Mouse (Mus musculus): Measurements from ENCODE around the gene Lrrc28. TPM values are rescaled to one million over a fixed set of nuclear protein-coding genes. Genes with fewer than 3 reads are reported as not detected.
A peak's percentile ranks its signal among the peaks of the same experiment; 100 is the strongest.

Gene Lrrc28
- total RNA-seq (2015; ENCODE audit: low replicate concordance) (11.2 and 13.4 TPM in 2 replicates), total RNA-seq (2017; ENCODE audit: low replicate concordance) (7.3 and 9.6 TPM in 2 replicates)

DNA sequence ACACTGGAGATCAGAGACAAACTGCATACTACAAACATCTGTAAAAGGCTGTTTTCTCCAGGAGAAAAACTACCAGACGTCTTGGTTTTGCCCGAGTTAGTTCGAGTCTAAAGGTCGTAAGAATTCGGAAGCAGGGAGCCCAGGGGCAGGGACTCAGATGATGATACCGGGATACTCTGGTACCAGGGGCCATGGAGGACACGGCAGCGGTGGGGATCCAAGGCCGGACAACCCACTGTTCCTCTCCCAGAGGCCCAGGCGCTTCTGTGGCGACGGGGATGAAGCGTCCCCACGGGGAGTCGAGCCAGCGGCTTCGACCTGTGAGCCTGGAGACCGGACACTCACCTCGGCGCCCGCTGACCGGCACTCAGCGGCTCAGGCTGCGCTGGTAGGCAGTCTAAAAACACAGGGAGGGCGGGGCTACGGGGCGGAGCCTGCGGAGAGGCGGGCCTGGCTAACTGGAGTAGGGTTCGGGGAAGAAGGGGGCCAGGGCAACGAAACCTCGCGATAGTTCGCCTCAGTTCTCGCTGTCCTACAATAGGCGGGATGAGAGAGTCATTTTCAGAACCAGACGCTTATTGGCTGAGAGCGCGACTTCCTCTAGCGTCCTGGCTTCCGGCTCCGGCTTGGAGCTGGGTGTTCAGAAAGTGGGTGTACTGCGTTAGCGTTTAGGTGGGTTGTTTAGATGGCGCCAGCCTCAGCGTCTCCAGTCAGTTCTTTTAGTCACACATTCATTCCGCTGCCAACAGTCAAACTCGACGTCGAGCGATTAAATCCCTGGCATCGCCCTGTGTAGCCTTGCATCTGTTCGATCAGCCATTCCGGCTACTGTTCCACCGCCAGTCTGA lies at the start of gene Lrrc28:
TSS of gene Lrrc28 (minus strand) at position 436 of the 848 bp plus-strand sequence.
- peak; percentile 96 for ATAC-seq (replicated peaks; ENCODE audit: low FRiP score, poor library complexity, severe bottlenecking)

DNA sequence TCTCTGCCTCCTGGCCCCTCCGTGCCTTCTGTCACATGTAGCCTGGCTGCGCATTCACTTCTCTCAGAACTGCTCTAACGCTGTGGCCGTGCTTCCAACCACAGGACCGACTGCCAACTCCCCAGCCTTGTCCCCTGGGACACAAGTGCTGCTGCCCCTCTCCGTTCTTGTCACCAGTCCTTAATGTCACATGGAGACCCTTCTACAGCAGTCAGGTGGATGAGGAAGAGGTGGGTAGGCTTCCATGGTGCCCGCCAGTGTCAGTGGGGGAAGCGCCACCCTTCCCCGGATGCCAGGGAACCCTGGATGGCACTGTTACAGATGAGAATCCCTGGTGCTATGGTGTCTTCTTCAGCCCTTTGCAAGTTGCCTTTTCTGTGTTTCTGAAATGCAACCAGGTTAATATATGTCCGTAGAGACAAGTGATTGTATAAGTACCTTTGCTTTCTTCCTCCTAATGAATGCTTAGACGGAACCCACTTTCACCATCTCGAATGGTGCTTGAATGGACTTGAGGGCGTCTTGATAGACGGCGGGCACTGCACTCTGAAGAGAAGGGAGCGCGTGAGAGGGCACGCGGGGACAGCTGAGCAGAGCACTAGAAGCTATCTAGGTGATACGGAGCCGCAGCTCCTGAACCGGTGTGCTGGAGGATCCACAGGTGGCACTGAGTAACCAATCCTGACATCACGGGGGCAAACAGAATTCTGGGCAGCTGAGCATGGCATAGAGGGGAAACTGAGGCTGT lies 47.9 kb upstream of the Lrrc28 start:
- no peak for ATAC-seq (replicated peaks; ENCODE audit: low FRiP score, poor library complexity, severe bottlenecking)

DNA sequence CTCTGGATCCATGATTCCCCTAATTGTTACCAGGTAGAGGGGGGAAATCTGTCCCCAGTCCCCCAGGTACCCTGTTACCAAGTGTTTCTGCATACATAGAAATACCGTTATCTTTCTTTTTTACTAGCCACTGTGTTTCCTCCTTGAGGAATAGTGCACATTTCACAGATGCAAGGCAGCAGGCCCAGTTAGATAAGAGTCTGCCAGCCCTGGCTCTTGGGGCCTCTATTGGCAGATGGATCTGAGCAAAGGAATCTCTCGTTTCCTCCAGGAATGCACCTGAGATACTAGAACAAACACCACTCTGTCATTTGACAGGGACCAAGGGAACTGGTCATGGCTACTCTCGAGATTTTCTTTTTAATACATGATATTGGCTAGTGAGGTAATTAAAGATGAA lies 47.1 kb upstream of the Lrrc28 start:
- no peak for ATAC-seq (replicated peaks; ENCODE audit: low FRiP score, poor library complexity, severe bottlenecking)

DNA sequence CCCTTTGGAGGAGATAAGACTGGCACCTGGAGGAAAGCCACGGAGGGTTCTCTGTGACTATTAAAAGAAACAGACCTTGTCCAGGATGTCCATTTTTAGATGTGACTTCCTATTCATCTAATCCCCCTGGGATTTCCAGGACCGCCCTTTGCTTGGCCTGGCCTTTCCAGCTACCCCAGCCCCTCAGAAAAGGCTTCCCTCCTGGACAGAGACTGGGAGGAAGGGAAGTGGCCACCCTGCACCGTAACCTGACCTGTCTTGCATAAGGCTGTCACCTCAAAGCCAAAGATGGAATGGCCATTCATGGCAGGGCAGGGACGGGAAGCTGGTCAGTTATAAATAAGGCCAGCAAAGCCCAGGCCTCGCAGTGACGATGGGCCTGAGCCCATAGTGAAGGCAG lies 46.0 kb upstream of the Lrrc28 start:
- ATAC-seq (replicated peaks; ENCODE audit: low FRiP score, poor library complexity, severe bottlenecking) = no peak

DNA sequence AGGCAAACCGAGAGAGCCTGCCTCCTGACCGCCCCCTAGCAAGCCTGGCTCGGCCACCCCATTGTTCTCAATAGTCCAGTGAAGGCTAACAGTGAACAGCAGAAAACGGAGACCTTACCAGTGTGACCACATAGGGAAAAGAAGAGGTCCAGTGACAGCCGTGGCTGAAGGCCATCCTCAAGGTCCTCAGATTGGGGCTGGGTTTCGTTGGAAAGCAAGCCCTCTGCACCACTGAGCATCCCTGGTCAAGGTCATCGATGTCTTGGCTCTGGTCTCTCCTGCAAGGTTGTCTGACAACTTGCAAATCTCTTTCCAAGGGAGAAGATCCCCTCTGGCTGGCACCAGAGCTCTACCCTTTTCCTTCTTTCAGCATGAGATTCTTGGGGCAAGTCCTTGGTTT lies 44.7 kb upstream of the Lrrc28 start:
- ATAC-seq (replicated peaks; ENCODE audit: low FRiP score, poor library complexity, severe bottlenecking) = no peak

DNA sequence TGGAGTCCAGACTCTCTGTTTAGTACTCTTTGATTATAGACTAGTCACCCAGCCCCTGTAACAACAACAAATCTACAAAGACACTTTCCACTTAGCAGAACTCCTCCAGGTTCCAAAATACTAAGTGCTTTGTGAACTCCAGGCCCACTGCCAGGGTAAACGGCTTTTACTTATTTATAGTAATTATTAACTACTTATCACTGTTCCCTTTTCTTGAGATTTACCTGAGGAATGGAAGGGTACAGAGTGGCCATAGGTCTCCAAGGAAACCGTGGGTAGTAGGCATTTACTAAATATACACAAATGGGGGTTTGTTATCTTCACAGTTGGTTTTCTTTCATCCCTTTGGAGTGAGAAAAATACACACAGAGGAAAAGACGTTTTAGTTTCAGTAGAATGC lies 43.2 kb upstream of the Lrrc28 start:
- ATAC-seq (replicated peaks; ENCODE audit: low FRiP score, poor library complexity, severe bottlenecking) = no peak

DNA sequence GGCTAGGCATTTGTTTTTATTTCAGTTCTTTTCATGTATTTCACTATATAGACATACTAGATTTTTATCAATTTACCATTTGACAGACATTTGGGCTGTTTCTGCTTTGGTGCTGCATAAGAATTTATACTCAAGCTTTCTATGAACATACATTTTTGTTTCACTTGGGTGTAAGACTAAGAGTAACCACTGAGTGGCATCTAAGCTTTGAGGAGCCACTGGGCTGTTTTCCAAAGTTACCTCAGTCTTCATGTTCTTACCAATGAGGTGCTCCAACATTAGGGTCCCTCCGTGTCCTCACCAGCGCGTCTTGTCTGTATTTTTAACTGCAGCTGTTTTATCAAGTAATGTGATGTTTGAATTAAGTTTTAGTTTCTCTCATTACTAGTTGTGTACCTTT lies 41.5 kb upstream of the Lrrc28 start:
- no peak for ATAC-seq (replicated peaks; ENCODE audit: low FRiP score, poor library complexity, severe bottlenecking)

DNA sequence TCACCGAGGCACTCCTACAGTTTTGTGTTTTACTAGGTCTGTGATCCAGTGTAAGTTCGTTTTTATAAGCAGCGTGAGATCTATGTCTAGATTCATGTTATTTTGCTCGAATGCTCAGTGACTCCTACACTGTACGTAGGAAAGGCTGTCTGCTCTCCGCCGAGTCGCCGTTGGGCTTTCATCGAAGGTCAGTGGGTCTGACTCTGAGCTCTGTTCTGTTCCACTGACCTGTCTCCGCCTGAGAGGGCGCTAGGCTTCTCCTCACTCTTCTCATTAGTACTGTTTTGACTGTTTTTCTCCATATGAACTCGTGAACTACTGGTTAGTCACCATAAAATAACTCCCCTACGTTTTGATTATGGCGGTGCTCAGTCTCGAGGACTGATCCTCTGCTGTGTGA lies 37.9 kb upstream of the Lrrc28 start:
- ATAC-seq (replicated peaks; ENCODE audit: low FRiP score, poor library complexity, severe bottlenecking) = no peak

DNA sequence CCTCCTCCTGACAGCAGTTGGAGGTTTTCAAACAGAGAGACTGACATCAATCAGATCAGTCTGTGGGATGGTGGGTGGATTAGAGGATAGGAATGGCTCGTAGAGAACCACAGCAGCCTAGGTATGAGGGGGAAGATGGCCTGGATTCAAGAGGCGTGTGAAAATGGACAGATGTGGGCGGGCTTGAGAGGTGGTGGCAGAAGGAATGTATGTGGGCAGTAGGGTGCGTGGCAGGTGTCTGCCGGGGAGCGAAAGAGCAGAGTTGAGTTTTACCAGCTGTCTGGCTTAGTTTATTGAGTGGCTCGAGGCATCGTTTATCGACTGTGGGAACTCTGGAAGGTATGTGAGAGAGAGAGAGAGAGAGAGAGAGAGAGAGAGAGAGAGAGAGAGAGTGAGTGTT lies 36.0 kb upstream of the Lrrc28 start:
- no peak for ATAC-seq (replicated peaks; ENCODE audit: low FRiP score, poor library complexity, severe bottlenecking)

DNA sequence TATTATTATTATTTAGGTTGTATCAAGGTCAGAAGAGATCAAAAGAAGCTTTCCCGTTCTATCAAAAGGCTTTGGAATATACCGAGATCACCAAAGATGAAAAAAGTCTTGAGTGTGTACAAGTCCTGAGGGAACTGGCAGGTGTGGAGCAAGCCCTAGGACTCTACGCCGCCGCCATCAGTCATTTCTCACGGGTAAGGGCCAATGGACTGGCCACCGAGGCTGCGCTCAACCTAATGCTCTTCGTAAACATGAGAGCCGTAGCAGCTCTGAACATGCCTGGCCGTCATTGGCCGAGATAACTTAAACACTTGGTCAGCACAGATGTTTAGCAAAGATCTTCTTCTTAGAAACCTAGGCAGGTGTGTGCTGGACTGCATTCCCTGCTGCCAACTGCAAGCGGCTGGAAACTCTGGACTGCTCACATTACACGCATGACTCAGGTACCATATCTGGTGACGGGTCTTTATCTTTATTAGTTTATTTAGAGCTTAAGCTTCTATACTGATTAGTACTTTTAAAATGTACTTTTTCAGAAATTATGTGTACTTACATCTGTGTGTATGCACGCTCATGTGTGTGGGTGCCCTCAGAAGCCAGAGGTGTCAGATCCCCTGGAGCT lies 33.9 kb upstream of the Lrrc28 start:
- ATAC-seq (replicated peaks; ENCODE audit: low FRiP score, poor library complexity, severe bottlenecking) = no peak

DNA sequence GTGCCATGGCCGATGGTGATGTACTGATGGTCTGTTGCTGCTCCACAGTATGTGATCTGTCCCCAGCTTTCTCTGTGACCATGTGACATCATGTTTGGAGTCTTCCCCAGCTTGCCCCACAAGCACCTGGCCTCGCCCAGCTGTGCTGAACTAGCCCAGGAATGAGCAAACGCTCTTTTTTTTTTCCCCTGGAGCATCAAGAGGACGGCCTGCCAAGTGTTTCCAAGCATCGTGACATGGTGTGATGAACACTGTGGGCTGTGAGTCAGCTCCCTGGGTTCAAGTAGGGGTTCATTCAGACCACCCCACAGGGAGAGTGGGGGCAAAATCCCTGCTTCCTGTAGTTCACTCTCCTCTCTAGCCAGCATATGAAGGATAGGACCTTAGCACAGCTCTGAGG lies 28.6 kb upstream of the Lrrc28 start:
- no peak for ATAC-seq (replicated peaks; ENCODE audit: low FRiP score, poor library complexity, severe bottlenecking)

DNA sequence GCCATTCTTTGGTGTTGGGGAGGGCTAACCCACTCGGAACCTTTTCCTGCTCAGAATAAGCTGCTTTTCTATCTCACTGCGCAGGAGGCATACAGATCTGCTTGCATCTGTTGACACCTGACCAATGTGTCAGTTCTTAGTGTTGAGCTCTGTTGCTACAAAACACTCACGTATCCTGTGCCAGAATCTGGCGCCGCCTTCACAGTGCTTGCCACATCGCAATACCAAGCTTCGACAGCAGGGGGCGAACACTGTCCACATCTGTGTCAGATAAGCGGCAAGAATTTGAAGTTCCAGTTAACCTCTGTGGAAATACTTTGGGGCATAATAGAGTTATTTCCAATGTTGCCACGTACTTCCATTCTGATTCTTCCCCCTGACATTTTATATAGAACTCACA lies 27.6 kb upstream of the Lrrc28 start:
- peak; percentile 71 for ATAC-seq (replicated peaks; ENCODE audit: low FRiP score, poor library complexity, severe bottlenecking)

DNA sequence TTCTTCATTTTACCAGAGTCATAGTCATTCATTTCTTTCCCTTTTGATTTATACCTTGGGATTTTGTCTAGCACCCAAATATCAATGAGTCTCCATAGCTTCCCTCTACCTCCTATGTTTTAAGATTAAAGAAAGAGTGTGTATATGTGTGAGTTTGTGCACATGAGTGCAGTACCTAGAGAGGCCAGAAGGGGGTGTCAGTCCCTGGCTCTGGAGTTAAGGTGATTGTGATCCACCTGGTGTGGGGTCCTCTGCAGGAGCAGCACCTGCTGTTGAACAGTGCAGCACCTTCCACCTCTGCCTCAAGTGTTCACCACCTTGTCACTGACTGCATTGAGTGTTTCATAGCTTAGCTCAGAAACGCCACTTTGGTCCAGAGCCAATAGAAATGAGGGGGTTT lies 25.9 kb upstream of the Lrrc28 start:
- ATAC-seq (replicated peaks; ENCODE audit: low FRiP score, poor library complexity, severe bottlenecking) = no peak

DNA sequence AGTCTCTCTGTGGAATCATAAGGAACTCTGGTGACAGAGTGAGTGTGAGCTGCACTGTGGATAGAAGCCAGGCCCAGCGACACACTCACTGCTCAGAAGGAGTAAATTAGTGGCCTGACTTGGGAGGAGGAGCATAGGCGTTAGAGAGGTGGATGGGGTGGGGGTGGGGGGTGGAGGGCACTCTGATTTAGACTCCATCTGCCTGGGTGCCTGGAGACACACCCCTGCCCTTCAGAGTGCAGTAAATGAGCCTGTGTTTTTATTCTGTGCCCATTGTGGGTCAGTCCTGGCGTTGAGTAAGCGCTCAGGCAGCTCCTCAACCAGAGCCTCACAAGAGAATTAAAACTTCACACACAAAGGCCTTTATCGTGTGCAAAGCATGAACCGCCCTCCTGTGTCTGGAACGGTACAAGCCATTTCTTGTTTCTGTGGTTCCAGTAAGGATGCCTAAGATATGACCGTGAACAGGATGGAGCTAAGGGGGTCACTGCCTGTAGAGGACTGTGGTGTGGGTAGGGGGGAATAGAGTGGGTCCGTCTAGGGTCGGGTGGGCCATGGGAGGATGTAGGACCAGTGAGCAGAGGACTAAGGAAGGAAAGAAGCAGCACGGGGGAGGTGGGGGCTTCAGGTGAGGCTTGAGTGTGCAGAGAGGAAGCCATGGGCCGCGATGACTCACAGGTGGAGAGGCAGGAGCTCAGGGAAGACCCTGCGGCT lies 19.1 kb upstream of the Lrrc28 start:
- no peak for ATAC-seq (replicated peaks; ENCODE audit: low FRiP score, poor library complexity, severe bottlenecking)

DNA sequence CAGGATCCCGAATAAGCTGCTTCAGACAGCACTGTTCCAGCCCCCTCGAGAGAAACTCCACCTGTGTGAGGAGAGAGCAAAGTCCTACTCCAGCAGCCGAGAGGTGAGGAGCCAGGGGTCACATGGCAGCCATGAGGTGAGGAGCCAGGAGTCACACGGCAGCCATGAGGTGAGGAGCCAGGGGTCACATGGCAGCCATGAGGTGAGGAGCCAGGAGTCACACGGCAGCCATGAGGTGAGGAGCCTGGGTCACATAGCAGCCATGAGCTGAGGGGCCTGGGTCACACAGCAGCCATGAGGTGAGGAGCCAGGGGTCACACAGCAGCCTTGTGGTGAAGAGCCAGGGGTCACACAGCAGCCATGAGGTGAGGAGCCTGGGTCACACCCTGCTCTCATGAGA lies 17.4 kb upstream of the Lrrc28 start:
- 0 out of 2 replicates have a peak, but pooled peaks have one; percentile 46 for ATAC-seq (replicated peaks; ENCODE audit: low FRiP score, poor library complexity, severe bottlenecking)

DNA sequence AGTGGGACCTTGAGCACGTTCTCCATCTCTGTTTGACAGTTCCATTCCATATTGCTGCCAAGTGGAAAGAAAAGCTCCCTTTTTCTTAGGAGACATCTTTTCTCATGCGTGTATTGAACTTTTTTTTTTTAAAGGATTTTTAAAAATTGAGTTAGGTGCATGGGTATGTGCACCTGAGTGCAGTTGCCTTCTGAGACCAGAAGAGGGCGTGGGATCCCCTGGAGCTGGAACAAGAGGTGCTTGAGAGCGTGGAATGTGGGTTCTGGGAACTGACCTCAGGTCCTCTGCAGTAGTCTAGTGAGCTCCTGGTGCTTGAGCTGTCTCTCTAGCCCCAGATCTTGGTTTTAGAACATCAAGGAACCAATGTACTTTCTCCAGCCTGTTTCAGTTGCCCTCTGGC lies 13.0 kb upstream of the Lrrc28 start:
- no peak for ATAC-seq (replicated peaks; ENCODE audit: low FRiP score, poor library complexity, severe bottlenecking)

DNA sequence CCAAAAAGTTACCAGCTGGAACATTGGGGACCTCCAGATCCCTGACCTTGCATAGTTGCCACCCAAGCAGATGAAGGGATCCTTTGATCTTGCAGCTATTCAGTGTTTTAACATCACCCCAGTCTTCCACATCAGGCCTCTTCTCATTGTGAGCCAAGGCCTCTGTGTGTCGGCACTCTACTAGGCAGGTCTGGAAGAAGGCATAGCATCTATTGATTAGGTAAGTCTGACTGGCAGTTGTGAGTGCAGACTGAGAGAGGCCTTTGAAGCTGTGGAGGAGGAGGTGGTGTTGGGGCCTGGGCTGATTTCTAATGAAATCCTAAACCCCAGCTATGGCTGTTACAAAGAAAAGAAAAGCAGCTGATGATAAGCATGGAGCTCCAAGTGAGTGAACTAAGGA lies 10.1 kb upstream of the Lrrc28 start:
- no peak for ATAC-seq (replicated peaks; ENCODE audit: low FRiP score, poor library complexity, severe bottlenecking)

DNA sequence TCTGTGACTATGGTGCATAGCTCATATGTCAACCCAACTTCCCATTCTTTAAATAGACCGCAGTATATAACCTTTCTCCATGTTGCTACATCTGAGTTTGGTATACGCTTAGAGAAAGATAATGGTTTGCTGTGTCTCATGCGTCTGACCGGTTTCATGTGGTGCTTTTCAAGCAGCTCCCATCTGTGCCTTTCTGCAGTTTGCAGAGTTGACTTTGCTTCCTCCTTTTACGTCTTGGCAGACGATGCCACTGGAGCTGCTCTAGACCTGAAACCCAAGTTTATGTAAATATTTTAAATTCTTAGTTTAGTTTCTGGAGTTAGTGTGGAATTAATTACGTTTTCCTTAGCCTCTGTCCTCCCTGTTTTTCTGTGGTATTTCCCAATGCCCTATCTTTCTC lies 9.6 kb upstream of the Lrrc28 start:
- no peak for ATAC-seq (replicated peaks; ENCODE audit: low FRiP score, poor library complexity, severe bottlenecking)

DNA sequence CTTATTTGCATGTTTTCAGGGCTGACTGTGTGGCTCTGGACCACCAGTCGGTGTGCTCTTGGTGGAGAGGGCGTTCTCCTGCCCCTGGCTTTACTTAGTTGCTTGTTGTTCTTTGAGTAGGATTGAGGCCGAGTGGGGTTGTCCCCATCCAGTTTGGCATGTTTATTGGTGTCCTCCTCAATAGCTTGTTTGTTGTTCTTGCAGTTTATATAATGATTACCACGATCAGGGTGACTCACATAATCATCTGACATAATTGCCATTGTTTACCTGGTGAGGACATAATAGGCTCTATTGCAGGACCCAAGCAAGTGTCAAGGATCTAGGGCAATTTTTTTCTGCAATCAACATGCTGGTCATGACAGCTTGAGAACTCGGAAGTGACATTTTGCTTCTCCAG lies 7.1 kb upstream of the Lrrc28 start:
- no peak for ATAC-seq (replicated peaks; ENCODE audit: low FRiP score, poor library complexity, severe bottlenecking)

DNA sequence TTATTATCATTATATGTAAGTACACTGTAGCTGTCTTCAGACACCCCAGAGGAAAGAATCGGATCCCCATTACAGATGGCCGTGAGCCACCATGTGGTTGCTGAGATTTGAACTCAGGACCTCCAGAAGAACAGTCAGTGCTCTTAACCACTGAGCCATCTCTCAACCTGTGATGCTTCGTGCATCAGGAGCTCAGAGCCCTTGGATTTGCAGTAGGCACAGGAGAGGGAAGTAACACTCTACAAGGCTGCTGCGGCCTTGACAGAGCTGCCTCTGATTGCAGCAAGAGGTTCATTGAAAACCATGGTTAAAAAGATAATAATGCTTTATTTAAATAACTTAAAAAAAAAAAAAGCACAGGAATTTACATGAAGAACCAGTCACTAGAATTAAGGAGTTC lies 3.3 kb upstream of the Lrrc28 start:
- no peak for ATAC-seq (replicated peaks; ENCODE audit: low FRiP score, poor library complexity, severe bottlenecking)

Data from erythroid progenitor cell, adult 5-6 weeks (primary cell).